Mouse (Mus musculus) activated CD4-positive, CD25-positive, alpha-beta regulatory T cell, adult 9 weeks (primary cell): ENCODE measurements around the gene Hes2. TPM values are rescaled to one million over a fixed set of nuclear protein-coding genes. Genes with fewer than 3 reads are reported as not detected.

Experiments used
- polyA plus RNA-seq: library from polyadenylated mRNA; unstranded; fragments of 100-300 nt; shearing (Covaris generic); gene quantifications from one replicate; pipeline ENCODE4 v1.2.1, GENCODE M21; 2017

The Hes2 gene
- polyA plus RNA-seq, result not detected

DNA sequence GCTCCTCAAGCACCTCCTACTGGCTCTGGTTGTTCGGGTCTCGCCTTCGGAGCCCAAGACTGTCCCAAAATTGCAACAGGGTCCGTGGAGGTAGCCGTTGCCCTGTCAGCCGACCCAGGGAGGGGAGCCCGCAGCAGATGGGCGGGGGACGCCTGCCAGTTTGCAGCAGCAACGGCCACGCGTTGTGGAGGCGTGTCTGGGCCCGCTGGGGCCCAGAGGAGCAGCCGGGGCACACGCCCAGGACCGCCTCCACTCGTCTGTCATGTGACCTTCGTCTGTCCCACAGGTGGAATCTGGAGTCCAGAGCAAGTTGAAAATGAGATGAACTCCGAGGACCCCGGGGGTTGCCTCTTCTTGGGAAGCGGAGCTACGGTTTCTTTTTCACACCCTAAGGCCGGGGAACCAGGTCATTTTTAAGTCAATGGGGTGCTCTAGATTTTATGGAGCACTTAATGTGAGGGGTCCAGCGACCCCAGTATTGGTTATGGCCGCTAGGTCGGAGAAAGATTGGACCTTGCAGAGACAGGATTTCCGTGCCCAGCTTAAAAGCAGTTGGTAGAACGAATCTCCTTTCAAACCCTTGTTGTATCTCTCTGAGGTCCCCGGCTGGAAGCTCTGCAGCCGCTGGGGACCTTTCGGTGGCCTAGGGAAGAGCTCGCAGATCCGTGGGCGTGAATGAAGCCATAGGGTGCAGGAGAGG is at the start of gene Hes2:
TSS of gene Hes2 (plus strand) at position 283 of the 700 bp plus-strand sequence.

DNA sequence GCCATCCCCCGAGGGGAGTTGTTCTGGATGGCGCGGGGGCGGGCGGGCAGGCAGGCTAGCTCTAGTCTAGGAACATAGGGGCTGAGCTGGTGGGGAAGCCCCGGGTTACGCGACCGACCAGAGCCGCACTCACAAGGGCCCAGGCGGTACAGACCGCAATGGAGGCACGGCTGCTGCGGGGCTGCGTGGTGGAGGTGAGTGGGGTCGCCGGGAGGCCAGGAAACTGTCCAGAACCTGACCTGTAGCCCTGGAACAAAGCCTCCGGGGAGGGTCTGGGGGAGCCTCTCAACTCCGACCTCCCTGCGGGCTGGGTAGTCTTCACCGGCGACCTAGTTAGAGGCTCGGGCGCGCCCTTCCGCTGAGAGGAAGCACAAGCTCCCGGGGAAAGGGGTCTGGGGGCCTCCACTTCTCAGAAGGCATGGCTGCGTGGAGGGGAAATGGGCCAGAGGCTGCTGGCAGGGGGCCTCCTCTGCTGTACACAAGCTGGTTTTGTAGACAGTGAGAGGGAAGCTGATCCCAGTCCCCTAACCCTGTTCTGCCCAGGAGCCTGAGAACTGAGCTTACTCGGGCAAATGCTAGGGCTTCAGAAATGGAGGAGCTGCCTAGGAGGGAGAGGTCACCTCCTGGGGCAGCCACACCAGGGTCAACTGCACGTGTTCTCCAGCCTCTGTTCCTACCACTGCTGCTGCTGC is 42.6 kb upstream of the Hes2 start, which contains the start of gene Tnfrsf25:
TSS of gene Tnfrsf25 (plus strand) at position 14 of the 692 bp plus-strand sequence.

DNA sequence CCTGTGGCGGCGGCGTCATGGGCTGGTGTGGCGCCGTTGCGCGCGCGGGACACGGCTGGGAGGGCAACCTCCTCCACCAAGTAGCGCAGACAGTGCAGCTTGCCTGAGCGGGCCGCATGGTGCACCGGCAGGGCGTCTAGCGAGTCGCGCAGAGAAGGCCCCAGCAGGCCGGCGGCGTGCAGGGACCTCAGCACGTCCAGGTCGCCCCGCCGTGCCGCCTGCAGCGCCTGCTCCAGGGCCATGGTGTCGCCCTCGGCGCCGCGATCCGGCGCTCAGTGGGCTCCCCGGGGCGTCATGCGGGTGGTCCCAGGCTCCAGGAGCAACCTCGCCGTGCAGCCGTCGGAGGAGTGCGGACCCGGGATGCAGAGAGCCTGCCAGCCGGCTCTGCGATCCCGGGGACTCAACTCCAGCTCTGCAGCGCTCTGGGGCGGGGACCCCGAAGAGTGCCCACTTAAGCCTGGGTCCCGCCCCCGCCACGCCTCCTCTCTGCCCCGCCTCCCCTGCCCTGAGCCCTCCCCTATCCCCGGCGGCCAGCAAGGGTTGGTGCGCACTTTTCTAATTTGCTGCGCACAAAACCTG is 6.6 kb upstream of the Hes2 start, which contains the start of gene Espn:
TSS of gene Espn (minus strand) at position 406 of the 579 bp plus-strand sequence.

DNA sequence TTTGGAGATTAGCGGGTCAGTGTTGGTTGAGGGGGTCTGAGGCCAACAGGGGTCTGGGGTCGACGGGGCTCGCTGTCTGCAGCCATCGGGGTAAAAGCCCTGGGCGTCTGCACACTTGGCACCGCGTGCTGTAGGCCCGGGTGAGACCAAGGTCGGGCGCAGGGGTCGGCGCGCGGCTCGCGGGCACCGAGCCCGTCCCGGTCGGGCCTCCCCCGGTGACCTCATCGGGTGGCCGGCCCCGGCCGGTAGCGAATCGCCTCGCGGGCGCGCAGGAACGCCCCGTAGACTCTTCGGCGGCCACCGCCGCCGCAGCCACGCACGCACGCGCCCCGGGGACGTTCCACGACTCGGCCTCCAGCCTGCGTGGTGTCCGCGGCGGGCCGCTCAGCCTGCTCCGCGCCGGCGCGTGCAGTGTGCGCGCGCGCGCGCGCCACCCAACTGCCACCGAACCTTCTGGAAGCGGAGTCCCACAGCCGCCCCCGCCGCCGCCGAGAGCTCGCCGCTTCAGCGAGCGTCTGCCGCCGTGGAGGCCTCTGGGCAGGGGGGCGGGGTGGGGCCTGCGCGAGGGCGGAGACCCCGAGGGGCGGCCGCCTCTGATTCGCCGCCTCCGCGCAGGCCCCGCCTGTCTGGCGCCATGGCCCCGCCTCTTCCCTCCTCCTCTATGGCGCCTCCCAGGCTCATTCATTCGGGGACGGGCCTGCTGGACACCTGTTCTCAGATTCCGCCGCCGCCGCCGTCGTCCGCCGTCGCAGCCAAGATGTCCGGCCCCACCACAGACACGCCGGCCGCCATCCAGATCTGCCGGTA is 19.1 kb downstream of the Hes2 start, which contains the start of gene Acot7:
TSS of gene Acot7 (plus strand) at position 598 of the 807 bp plus-strand sequence.

Other genes starting within 250 kb of the Hes2 start
- 49.1 TPM for gene Dnajc11, start 225.2 kb upstream of the Hes2 start, polyA plus RNA-seq
- 116 TPM for gene Thap3, start 169.9 kb upstream of the Hes2 start, polyA plus RNA-seq
- gene Phf13, start 162.6 kb upstream of the Hes2 start, polyA plus RNA-seq, result 4.3 TPM
- 1.4 TPM for gene Klhl21, start 150.1 kb upstream of the Hes2 start, polyA plus RNA-seq
- 30.2 TPM for gene Zbtb48, start 131.2 kb upstream of the Hes2 start, polyA plus RNA-seq
- not detected for gene Tas1r1, start 120.3 kb upstream of the Hes2 start, polyA plus RNA-seq
- gene Nol9, start 119.5 kb upstream of the Hes2 start, polyA plus RNA-seq, result 6.3 TPM
- gene Plekhg5, start 86.4 kb upstream of the Hes2 start, polyA plus RNA-seq, result 4.3 TPM
- gene Tnfrsf25, start 42.9 kb upstream of the Hes2 start, polyA plus RNA-seq, result 194 TPM
- 17.0 TPM for gene Espn, start 6.5 kb upstream of the Hes2 start, polyA plus RNA-seq
- 149 TPM for gene Acot7, start 19.3 kb downstream of the Hes2 start, polyA plus RNA-seq
- not detected for gene Gpr153, start 115.4 kb downstream of the Hes2 start, polyA plus RNA-seq
- gene Hes3, start 132.8 kb downstream of the Hes2 start, polyA plus RNA-seq, result not detected
- gene Icmt, start 138.4 kb downstream of the Hes2 start, polyA plus RNA-seq, result 5.0 TPM
- gene Rnf207, start 160.1 kb downstream of the Hes2 start, polyA plus RNA-seq, result 0.59 TPM
- gene Rpl22, start 166.9 kb downstream of the Hes2 start, polyA plus RNA-seq, result 589 TPM
- 0.07 TPM for gene Chd5, start 179.8 kb downstream of the Hes2 start, polyA plus RNA-seq